Mouse (Mus musculus): Measurements from ENCODE around the gene Dclk1. TPM values are rescaled to one million over a fixed set of nuclear protein-coding genes. Genes with fewer than 3 reads are reported as not detected.
"Not testable (repeated sequence)": the region's sequence is repeated elsewhere in the genome, so short reads cannot be mapped to it uniquely, and the experiment has no call there.

Gene Dclk1
- polyA plus RNA-seq (2015; fragmentation: Nextera tagmentation; extraction: Ambion mirVana) = 255 and 277 TPM in 2 replicates

DNA sequence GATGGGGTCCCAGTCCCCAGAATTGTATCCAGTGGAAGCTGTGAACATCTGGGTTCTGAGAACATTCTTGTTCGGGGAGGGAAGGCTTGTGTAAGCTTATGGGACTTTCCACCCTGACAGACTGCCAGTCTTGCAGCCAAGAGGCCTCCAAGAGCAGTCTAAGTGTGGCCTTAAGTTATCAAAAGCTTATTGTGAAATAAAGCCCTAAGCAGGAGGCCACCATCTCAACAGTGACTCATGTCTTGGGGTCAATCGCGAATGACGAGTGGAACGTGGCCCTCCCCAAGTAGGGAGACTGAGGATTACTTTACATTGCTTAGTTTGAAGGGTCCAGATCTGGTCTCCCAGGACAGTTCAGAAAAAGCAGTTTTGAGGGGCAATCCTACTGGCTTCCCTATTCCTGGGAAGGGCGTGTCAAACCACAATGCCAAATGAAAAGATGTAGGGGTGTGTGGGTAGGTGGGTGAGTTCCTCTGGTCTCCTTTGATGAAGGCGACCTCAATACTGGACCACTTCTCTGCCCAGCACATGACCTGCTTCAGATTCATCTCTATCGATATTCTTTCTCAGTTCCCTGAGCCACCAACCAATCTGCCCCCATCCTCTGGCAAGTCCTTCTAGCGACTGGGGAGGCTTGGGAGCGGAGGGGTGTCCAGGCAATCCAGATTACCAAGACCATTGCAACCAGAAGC lies at the start of gene Dclk1:
Dclk1 (plus strand) TSS at position 635 of the 692 bp plus-strand sequence.
- H3K4me3 ChIP-seq (replicated peaks; ENCODE audit: low read length) = peak within 1 kb of the TSS; percentile 94
- H3K36me3 ChIP-seq (ENCODE audit: control insufficient read depth, insufficient read depth) = no peaks in the 10 kb centered on the region
- H3K27me3 ChIP-seq (replicated peaks; ENCODE audit: control insufficient read depth, insufficient read depth, low read length) = no peaks in the 10 kb centered on the region
- peaks cover 27% of the 10 kb centered on the region for H3K4me1 ChIP-seq (replicated peaks; ENCODE audit: control insufficient read depth, insufficient read depth, low read length)
- ATAC-seq = no peak
- H3K27ac ChIP-seq (ENCODE audit: low read length) = peak within 1 kb of the TSS; percentile 97
- no peaks in the 10 kb centered on the region for H3K9me3 ChIP-seq (ENCODE audit: control insufficient read depth, low read length)
- peak within 1 kb of the TSS; percentile 62 for H3K4me2 ChIP-seq (ENCODE audit: low read length)
- 35% methylated on average over 10 of the region's 10 CpGs for WGBS
- H3K9ac ChIP-seq (replicated peaks; ENCODE audit: low read depth, low read length) = peak within 1 kb of the TSS; percentile 99

DNA sequence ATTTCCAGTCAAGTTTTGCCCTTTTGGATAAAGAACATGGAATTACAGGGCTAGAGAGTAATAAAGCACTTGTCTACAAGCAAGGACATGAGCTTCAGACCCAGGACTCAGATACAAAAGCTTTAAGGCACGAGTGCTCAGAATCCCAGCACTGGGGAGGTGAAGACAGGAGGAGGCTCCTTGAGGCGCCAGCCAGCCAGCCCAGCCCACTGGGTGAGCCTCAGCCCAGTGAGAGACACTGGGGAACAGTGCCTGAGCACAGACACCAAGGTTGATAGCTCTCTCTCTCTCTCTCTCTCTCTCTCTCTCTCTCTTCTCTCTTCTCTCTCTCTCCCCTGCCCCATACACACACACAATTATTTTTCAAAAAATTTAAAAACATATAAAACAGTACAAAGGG lies 48.8 kb upstream of the Dclk1 start:
- no peak overlapping the region for H3K9ac ChIP-seq (replicated peaks; ENCODE audit: low read depth, low read length)
- ATAC-seq = no peak
- no peaks in the 10 kb centered on the region for H3K4me1 ChIP-seq (replicated peaks; ENCODE audit: control insufficient read depth, insufficient read depth, low read length)
- no peaks in the 10 kb centered on the region for H3K9me3 ChIP-seq (ENCODE audit: control insufficient read depth, low read length)
- H3K4me3 ChIP-seq (replicated peaks; ENCODE audit: low read length) = no peak overlapping the region
- H3K4me2 ChIP-seq (ENCODE audit: low read length) = no peak overlapping the region
- H3K36me3 ChIP-seq (ENCODE audit: control insufficient read depth, insufficient read depth) = no peaks in the 10 kb centered on the region
- H3K27ac ChIP-seq (ENCODE audit: low read length) = no peak overlapping the region
- 56% methylated on average over 2 of the region's 2 CpGs for WGBS
- no peaks in the 10 kb centered on the region for H3K27me3 ChIP-seq (replicated peaks; ENCODE audit: control insufficient read depth, insufficient read depth, low read length)

DNA sequence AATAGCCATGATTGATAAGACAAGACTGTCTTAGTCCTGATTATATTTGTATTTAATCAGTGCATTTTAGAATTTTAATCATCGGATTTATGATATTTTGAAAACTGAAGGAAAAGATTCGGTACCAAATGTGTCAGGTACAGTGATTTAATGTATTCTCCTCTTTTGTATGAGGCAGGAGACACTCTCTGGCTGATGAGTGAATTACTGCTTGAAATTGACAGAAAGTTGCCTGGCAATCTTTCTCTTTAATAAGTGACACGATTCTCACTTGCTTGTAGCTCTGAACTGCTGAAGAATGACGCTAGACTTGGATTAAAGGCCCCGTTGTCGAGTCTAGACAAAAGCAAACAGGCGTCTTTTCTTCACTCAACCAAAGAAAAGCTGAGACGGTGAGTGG lies 47.4 kb upstream of the Dclk1 start:
- Histone ChIP-seq H3K4me1 (replicated peaks; ENCODE audit: control insufficient read depth, insufficient read depth, low read length) (no peaks in the 10 kb centered on the region), H3K9me3 (ENCODE audit: control insufficient read depth, low read length) (no peaks in the 10 kb centered on the region), H3K9ac (replicated peaks; ENCODE audit: low read depth, low read length) (no peak overlapping the region), H3K4me2 (ENCODE audit: low read length) (no peak overlapping the region), H3K36me3 (ENCODE audit: control insufficient read depth, insufficient read depth) (no peaks in the 10 kb centered on the region), H3K27ac (ENCODE audit: low read length) (no peak overlapping the region), H3K4me3 (replicated peaks; ENCODE audit: low read length) (no peak overlapping the region), H3K27me3 (replicated peaks; ENCODE audit: control insufficient read depth, insufficient read depth, low read length) (no peaks in the 10 kb centered on the region)
- WGBS = 34% methylated on average over 8 of the region's 8 CpGs
- ATAC-seq = no peak

- Histone ChIP-seq H3K27me3 (replicated peaks; ENCODE audit: control insufficient read depth, insufficient read depth, low read length) (no peaks in the 10 kb centered on the region), H3K4me1 (replicated peaks; ENCODE audit: control insufficient read depth, insufficient read depth, low read length) (no peaks in the 10 kb centered on the region), H3K9ac (replicated peaks; ENCODE audit: low read depth, low read length) (no peak overlapping the region), H3K4me3 (replicated peaks; ENCODE audit: low read length) (no peak overlapping the region), H3K36me3 (ENCODE audit: control insufficient read depth, insufficient read depth) (no peaks in the 10 kb centered on the region), H3K27ac (ENCODE audit: low read length) (no peak overlapping the region), H3K9me3 (ENCODE audit: control insufficient read depth, low read length) (no peaks in the 10 kb centered on the region), H3K4me2 (ENCODE audit: low read length) (no peak overlapping the region)
- WGBS = 84% methylated on average over 5 of the region's 5 CpGs
- no peak for ATAC-seq
Observed at GRCm38 (mm10) chr3:55195581-55196327, 46.4 kb upstream of the Dclk1 start.

DNA sequence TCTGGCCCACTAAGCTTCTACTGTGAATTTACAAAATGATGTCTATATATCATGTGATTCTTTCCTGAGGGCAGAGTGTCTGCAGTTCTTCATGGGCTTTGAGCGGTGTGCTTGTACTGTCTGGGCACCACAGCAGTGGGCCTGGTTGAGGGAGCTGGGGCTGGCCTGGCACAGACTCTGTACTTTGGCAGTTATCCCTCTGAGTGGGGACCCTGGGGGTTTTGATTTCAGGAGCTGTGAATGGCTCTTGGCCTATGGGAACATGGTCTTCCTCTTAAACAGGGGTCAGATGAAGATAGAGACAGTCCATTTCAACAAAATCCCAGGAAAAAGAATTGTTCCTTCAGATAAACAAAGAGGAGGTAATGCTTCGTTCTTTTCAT lies 45.8 kb upstream of the Dclk1 start:
- no peaks in the 10 kb centered on the region for H3K27me3 ChIP-seq (replicated peaks; ENCODE audit: control insufficient read depth, insufficient read depth, low read length)
- no peak overlapping the region for H3K27ac ChIP-seq (ENCODE audit: low read length)
- H3K4me3 ChIP-seq (replicated peaks; ENCODE audit: low read length) = no peak overlapping the region
- H3K9me3 ChIP-seq (ENCODE audit: control insufficient read depth, low read length) = no peaks in the 10 kb centered on the region
- no peaks in the 10 kb centered on the region for H3K4me1 ChIP-seq (replicated peaks; ENCODE audit: control insufficient read depth, insufficient read depth, low read length)
- no peak for ATAC-seq
- no peak overlapping the region for H3K4me2 ChIP-seq (ENCODE audit: low read length)
- WGBS = 90% methylated on average over 2 of the region's 2 CpGs
- no peaks in the 10 kb centered on the region for H3K36me3 ChIP-seq (ENCODE audit: control insufficient read depth, insufficient read depth)
- no peak overlapping the region for H3K9ac ChIP-seq (replicated peaks; ENCODE audit: low read depth, low read length)

DNA sequence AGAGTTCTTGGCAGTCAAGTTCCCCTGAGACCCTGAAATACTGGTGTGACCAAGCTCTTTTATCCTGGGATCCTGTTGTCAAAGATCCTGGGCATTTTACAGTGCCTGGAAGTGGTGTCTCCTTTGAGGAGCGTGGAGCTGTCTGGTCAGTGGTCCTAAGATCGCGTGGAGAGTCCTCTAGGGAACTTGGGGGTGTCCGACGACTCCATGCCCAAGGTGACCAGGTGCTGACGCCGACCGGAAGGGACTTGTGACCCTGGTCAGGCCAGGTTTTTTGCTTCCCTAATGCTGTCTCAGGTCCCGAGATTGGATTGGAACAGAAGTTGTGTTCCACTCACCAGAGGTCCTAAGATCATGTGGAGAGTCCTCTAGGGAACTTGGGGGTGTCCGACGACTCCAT lies 38.5 kb upstream of the Dclk1 start:
- WGBS = 93% methylated on average over 11 of the region's 11 CpGs
- ATAC-seq; H3K4me1 ChIP-seq (replicated peaks; ENCODE audit: control insufficient read depth, insufficient read depth, low read length); H3K4me2 ChIP-seq (ENCODE audit: low read length); H3K27me3 ChIP-seq (replicated peaks; ENCODE audit: control insufficient read depth, insufficient read depth, low read length); H3K4me3 ChIP-seq (replicated peaks; ENCODE audit: low read length); H3K9ac ChIP-seq (replicated peaks; ENCODE audit: low read depth, low read length); H3K36me3 ChIP-seq (ENCODE audit: control insufficient read depth, insufficient read depth); H3K27ac ChIP-seq (ENCODE audit: low read length); H3K9me3 ChIP-seq (ENCODE audit: control insufficient read depth, low read length): not testable (repeated sequence)

GRCm38 (mm10) chr3:55206413-55206812 lies 35.8 kb upstream of the Dclk1 start:
- no peaks in the 10 kb centered on the region; the same call in 1 of the 2 replicates for H3K4me1 ChIP-seq (replicated peaks; ENCODE audit: control insufficient read depth, insufficient read depth, low read length)
- no peak overlapping the region for H3K27ac ChIP-seq (ENCODE audit: low read length)
- H3K27me3 ChIP-seq (replicated peaks; ENCODE audit: control insufficient read depth, insufficient read depth, low read length) = no peaks in the 10 kb centered on the region
- ATAC-seq = no peak
- no peaks in the 10 kb centered on the region for H3K9me3 ChIP-seq (ENCODE audit: control insufficient read depth, low read length)
- H3K36me3 ChIP-seq (ENCODE audit: control insufficient read depth, insufficient read depth) = no peaks in the 10 kb centered on the region
- no peak overlapping the region for H3K9ac ChIP-seq (replicated peaks; ENCODE audit: low read depth, low read length)
- 100% methylated on average over 2 of the region's 2 CpGs for whole genome bisulfite sequencing
- H3K4me2 ChIP-seq (ENCODE audit: low read length) = no peak overlapping the region
- H3K4me3 ChIP-seq (replicated peaks; ENCODE audit: low read length) = no peak overlapping the region

GRCm38 (mm10) chr3:55207665-55208064 lies 34.5 kb upstream of the Dclk1 start:
- Histone ChIP-seq H3K4me3 (replicated peaks; ENCODE audit: low read length) (no peak overlapping the region), H3K36me3 (ENCODE audit: control insufficient read depth, insufficient read depth) (no peaks in the 10 kb centered on the region), H3K9ac (replicated peaks; ENCODE audit: low read depth, low read length) (no peak overlapping the region), H3K27me3 (replicated peaks; ENCODE audit: control insufficient read depth, insufficient read depth, low read length) (no peaks in the 10 kb centered on the region), H3K4me2 (ENCODE audit: low read length) (no peak overlapping the region), H3K27ac (ENCODE audit: low read length) (no peak overlapping the region), H3K4me1 (replicated peaks; ENCODE audit: control insufficient read depth, insufficient read depth, low read length) (peaks cover 3% of the 10 kb centered on the region; the same call in 1 of the 2 replicates), H3K9me3 (ENCODE audit: control insufficient read depth, low read length) (no peaks in the 10 kb centered on the region)
- WGBS = 50% methylated on average over 6 of the region's 6 CpGs
- no peak for ATAC-seq

DNA sequence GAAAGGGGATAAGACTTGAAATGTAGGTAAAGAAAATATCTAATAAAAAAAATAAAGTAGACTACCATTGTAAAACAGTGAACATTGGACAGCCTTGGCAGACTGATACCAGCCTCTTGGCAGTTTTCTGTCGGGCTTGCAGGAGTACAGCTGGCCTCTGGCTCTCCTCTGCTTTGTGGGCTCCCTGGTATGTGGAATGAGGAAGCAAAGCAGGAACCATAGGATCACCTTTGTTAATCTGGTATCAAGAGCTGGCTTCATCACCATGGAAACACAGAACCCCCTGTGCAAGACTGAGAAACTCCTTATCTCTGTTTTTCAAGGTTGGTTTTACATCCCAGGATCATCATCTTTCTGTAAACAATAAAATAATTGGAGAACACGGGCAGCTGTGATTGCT lies 29.9 kb upstream of the Dclk1 start:
- Histone ChIP-seq H3K36me3 (ENCODE audit: control insufficient read depth, insufficient read depth) (no peaks in the 10 kb centered on the region), H3K9me3 (ENCODE audit: control insufficient read depth, low read length) (no peaks in the 10 kb centered on the region), H3K4me1 (replicated peaks; ENCODE audit: control insufficient read depth, insufficient read depth, low read length) (peaks cover 11% of the 10 kb centered on the region), H3K9ac (replicated peaks; ENCODE audit: low read depth, low read length) (no peak overlapping the region), H3K27ac (ENCODE audit: low read length) (no peak overlapping the region), H3K4me3 (replicated peaks; ENCODE audit: low read length) (no peak overlapping the region), H3K4me2 (ENCODE audit: low read length) (no peak overlapping the region), H3K27me3 (replicated peaks; ENCODE audit: control insufficient read depth, insufficient read depth, low read length) (no peaks in the 10 kb centered on the region)
- WGBS = 21% methylated on average over 2 of the region's 2 CpGs
- no peak for ATAC-seq

Data from forebrain, embryonic 16.5 days (tissue).